Mouse (Mus musculus) forebrain, embryonic 12.5 days (tissue): ENCODE data around the gene Hspa5. TPM values are rescaled to one million over a fixed set of nuclear protein-coding genes. Genes with fewer than 3 reads are reported as not detected.
"Not testable (repeated sequence)": the region's sequence is repeated elsewhere in the genome, so short reads cannot be mapped to it uniquely, and the experiment has no call there.

Source experiments
- ATAC-seq: fragments of 200-750 bp; cut with Nextera tagmentation; 2 replicates; pipeline ENCODE4 v1.8.0; 2017; ENCODE audit warnings: moderate TSS enrichment; ENCODE audit not compliant: low FRiP score
- H3K27ac ChIP-seq: fragments of 300-500 bp; sonication (generic); 2 replicates; pipeline ENCODE4 v1.5.1; 2016; ENCODE audit warnings: mild to moderate bottlenecking
- H3K27me3 ChIP-seq: fragments of 300-500 bp; sonication (generic); 2 replicates; pipeline ENCODE4 v1.6.1; 2016; ENCODE audit warnings: mild to moderate bottlenecking
- H3K36me3 ChIP-seq: fragments of 300-500 bp; sonication (generic); replicated peaks from 2 replicates; pipeline ENCODE4 v1.6.1; 2016; ENCODE audit warnings: mild to moderate bottlenecking
- H3K4me1 ChIP-seq: fragments of 300-500 bp; sonication (generic); 2 replicates; pipeline ENCODE4 v1.6.1; 2016
- H3K4me2 ChIP-seq: fragments of 300-500 bp; sonication (generic); 2 replicates; pipeline ENCODE4 v1.6.1; 2016; ENCODE audit warnings: mild to moderate bottlenecking, moderate library complexity
- H3K4me3 ChIP-seq: fragments of 300-500 bp; sonication (generic); replicated peaks from 2 replicates; pipeline ENCODE4 v1.5.1; 2016; ENCODE audit warnings: mild to moderate bottlenecking
- H3K9ac ChIP-seq: fragments of 300-500 bp; sonication (generic); 2 replicates; pipeline ENCODE4 v1.6.1; 2016; ENCODE audit warnings: mild to moderate bottlenecking
- H3K9me3 ChIP-seq: fragments of 300-500 bp; sonication (generic); 2 replicates; pipeline ENCODE4 v1.6.1; 2016
- WGBS: fragments of 180-500 bp; shearing (Covaris S2); methylation state at CpG from one replicate; pipeline ENCODE4 v1.1.7; 2016; 5-methylcytosine and 5-hydroxymethylcytosine counted together
- polyA plus RNA-seq: library from polyadenylated mRNA; unstranded; fragments of >200 nt; fragmentation: Nextera tagmentation; extraction: Ambion mirVana; gene quantifications from 2 replicates; pipeline ENCODE4 v1.2.1, GENCODE M21; 2016

The Hspa5 gene
- polyA plus RNA-seq, 1 experiment from 2014 or later: 571 TPM

DNA sequence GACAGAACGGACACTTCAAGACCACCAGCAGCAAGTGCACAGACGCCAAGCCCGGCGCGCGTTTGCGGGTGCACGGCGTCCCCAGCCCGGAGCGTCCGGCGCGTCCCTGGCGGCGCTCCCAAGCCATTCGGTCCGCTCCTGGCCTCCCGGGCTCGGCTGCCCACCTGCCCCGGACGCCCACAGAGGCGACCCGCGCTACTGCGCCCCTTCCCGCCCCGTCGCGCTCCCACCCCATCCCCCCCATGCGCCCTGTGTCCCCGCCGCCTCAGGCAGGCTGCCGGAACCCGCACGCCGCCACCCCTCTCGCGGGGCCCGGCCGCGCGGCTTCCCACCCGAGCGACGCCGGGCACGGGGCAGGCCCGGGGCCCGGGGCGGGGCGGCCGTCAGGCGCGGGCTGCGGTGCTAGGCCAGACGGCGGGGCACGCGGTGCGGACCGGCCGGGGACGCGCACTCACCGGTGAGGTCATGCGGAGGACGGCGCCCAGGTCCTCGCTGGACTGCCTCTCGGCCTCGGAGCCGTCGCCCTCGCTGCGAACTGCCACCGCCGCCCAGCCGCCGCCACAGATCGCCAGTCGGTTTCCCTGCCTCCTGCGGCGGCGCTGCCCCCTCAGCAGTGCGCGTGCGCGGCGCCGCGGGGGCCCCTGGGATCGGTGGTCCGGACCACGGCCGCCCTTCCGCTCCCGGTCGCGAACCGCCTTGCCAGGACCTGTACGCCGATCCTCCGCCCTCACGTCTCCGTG lies 17.8 kb upstream of the Hspa5 start:
- Histone ChIP-seq H3K27ac (peak overlapping the region; percentile 95), H3K4me2 (peak overlapping the region; percentile 66), H3K4me1 (peaks cover 25% of the 10 kb centered on the region), H3K9ac (peak overlapping the region; percentile 96), H3K9me3 (no peaks in the 10 kb centered on the region), H3K27me3 (no peaks in the 10 kb centered on the region), H3K4me3 (peak overlapping the region; percentile 85), H3K36me3 (no peaks in the 10 kb centered on the region)
- peak; percentile 95 for ATAC-seq
- under 1% methylated on average over 90 of the region's 106 CpGs for WGBS

- Histone ChIP-seq H3K27me3 (no peaks in the 10 kb centered on the region), H3K4me2 (peak within 1 kb of the TSS; percentile 66), H3K4me1 (peaks cover 25% of the 10 kb centered on the region), H3K36me3 (no peaks in the 10 kb centered on the region), H3K4me3 (peak within 1 kb of the TSS; percentile 85), H3K9me3 (no peaks in the 10 kb centered on the region), H3K9ac (peak within 1 kb of the TSS; percentile 96), H3K27ac (peak within 1 kb of the TSS; percentile 95)
- no peak for ATAC-seq
- under 1% methylated on average over 13 of the region's 14 CpGs for WGBS
Measured at GRCm38 (mm10) chr2:34754551-34755358, 17.0 kb upstream of the Hspa5 start, which contains the start of gene Gapvd1. Gene Gapvd1 (minus strand): TSS chr2:34755232.

- Histone ChIP-seq H3K4me1 (peaks cover 14% of the 10 kb centered on the region), H3K27me3 (no peaks in the 10 kb centered on the region), H3K4me3 (no peak overlapping the region), H3K9ac (no peak overlapping the region), H3K27ac (no peak overlapping the region), H3K36me3 (no peaks in the 10 kb centered on the region), H3K4me2 (no peak overlapping the region), H3K9me3 (no peaks in the 10 kb centered on the region)
- 68% methylated on average over 1 of the region's 1 CpGs for WGBS
- no peak for ATAC-seq
Measured at GRCm38 (mm10) chr2:34757341-34757740, 14.4 kb upstream of the Hspa5 start.

- 91% methylated on average over 5 of the region's 5 CpGs for WGBS
- ATAC-seq, H3K27ac ChIP-seq, H3K27me3 ChIP-seq, H3K4me3 ChIP-seq, H3K4me2 ChIP-seq, H3K36me3 ChIP-seq, H3K4me1 ChIP-seq, H3K9me3 ChIP-seq, H3K9ac ChIP-seq: not testable (repeated sequence)
Measured at GRCm38 (mm10) chr2:34761272-34761671, 10.5 kb upstream of the Hspa5 start.

DNA sequence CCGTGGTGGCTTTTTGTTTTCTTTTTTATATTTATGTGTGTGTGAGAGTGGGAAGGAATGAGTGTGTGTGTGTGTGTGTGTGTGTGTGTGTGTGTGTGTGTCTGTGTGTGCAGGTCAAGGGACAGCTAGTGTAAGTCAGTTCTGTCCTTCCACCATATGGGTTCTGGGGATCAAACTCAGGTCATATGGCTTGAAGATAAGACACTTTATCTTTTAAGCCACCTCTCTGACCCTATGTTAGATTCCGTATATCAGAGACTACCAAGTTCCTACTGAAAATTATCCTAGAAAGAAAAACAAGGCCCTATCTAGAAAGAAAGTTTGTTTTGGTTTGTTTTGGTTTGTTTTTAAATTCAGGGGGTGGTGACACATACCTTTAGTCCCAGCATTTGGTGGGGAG lies 9.6 kb upstream of the Hspa5 start:
- Histone ChIP-seq H3K27ac (no peak overlapping the region), H3K27me3 (no peaks in the 10 kb centered on the region), H3K4me2 (no peak overlapping the region), H3K9ac (no peak overlapping the region), H3K4me1 (no peaks in the 10 kb centered on the region), H3K4me3 (no peak overlapping the region), H3K36me3 (no peaks in the 10 kb centered on the region), H3K9me3 (no peaks in the 10 kb centered on the region)
- no peak for ATAC-seq
- WGBS: 89% methylated on average over 2 of the region's 2 CpGs

- Histone ChIP-seq H3K4me2 (no peak overlapping the region), H3K36me3 (no peaks in the 10 kb centered on the region), H3K4me1 (no peaks in the 10 kb centered on the region), H3K9ac (no peak overlapping the region), H3K9me3 (no peaks in the 10 kb centered on the region), H3K27me3 (no peaks in the 10 kb centered on the region), H3K4me3 (no peak overlapping the region), H3K27ac (no peak overlapping the region)
- no peak for ATAC-seq
- 62% methylated on average over 2 of the region's 2 CpGs for WGBS
Measured at GRCm38 (mm10) chr2:34762872-34763271, 8.9 kb upstream of the Hspa5 start.

GRCm38 (mm10) chr2:34764801-34765200 lies 7.0 kb upstream of the Hspa5 start:
- H3K27ac ChIP-seq: no peak overlapping the region
- H3K27me3 ChIP-seq: no peaks in the 10 kb centered on the region
- H3K4me2 ChIP-seq: no peak overlapping the region
- no peaks in the 10 kb centered on the region for H3K9me3 ChIP-seq
- 58% methylated on average over 12 of the region's 12 CpGs for WGBS
- H3K4me1 ChIP-seq: no peaks in the 10 kb centered on the region
- H3K4me3 ChIP-seq: no peak overlapping the region
- no peak for ATAC-seq
- no peak overlapping the region for H3K9ac ChIP-seq
- no peaks in the 10 kb centered on the region for H3K36me3 ChIP-seq

DNA sequence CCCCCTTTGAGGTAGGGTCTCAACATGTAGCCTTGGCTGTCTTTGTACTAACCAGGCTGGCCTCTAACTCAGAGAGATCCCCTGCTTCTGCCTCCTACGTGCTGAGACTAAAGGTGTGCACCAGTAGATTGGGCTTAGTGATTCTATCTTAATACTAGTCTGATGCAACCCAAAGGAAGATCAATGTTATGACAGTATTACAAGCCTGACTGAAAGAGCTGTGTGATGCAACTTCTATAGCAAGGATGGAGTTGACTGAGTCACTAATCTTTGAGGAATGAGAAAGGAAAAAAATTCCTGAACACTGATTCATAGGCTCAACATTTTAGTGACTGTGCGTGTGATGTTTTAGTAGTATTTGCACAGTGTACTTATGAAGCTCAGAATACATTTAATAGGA lies 1.7 kb upstream of the Hspa5 start:
- Histone ChIP-seq H3K4me3 (no peak overlapping the region), H3K9me3 (no peaks in the 10 kb centered on the region), H3K36me3 (peaks cover 17% of the 10 kb centered on the region), H3K9ac (no peak overlapping the region), H3K4me2 (peak overlapping the region; percentile 70), H3K4me1 (peaks cover 27% of the 10 kb centered on the region), H3K27ac (no peak overlapping the region), H3K27me3 (no peaks in the 10 kb centered on the region)
- 91% methylated on average over 2 of the region's 2 CpGs for WGBS
- ATAC-seq: no peak

- Histone ChIP-seq H3K27me3 (no peaks in the 10 kb centered on the region), H3K9ac (peak overlapping the region; percentile 89), H3K4me1 (peaks cover 36% of the 10 kb centered on the region), H3K9me3 (no peaks in the 10 kb centered on the region), H3K4me2 (peak overlapping the region; percentile 70), H3K27ac (peak overlapping the region; percentile 90), H3K36me3 (peaks cover 26% of the 10 kb centered on the region), H3K4me3 (peak overlapping the region; percentile 96)
- ATAC-seq: no peak
- 5% methylated on average over 6 of the region's 6 CpGs for WGBS
Measured at GRCm38 (mm10) chr2:34770951-34771350, 819 bp upstream of the Hspa5 start.

DNA sequence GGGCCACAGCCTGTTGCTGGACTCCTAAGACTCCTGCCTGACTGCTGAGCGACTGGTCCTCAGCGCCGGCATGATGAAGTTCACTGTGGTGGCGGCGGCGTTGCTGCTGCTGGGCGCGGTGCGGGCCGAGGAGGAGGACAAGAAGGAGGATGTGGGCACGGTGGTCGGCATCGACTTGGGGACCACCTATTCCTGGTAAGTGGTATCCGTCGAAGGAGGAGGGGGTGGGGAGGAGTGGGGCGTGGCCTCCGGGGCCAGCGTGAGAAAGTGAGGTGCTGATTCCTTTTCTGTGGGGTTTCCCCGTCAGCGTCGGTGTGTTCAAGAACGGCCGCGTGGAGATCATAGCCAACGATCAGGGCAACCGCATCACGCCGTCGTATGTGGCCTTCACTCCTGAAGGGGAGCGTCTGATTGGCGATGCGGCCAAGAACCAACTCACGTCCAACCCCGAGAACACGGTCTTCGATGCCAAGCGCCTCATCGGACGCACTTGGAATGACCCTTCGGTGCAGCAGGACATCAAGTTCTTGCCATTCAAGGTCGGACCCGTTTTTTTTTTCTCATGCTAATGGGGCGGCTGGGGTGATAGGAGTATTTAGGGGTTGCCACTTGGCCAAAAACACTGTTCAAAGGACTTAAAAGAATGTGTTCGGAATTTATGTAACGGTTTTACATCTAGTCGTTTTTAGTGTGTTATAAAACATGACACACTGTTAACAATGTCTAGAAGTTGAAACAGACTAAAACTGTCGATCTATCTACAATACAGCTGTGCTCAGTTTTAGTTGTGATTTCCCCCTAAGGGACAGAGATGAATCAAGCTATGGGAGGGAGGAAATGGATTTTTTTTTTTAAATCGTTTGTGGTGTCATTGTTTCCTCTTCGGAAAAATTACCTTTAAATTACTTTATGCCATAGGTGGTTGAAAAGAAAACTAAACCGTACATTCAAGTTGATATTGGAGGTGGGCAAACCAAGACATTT lies 774 bp downstream of the Hspa5 start:
- Histone ChIP-seq H3K4me2 (peak overlapping the region; percentile 63), H3K27ac (peak overlapping the region; percentile 88), H3K9ac (peak overlapping the region; percentile 98), H3K4me1 (peaks cover 52% of the 10 kb centered on the region), H3K27me3 (no peaks in the 10 kb centered on the region), H3K9me3 (no peaks in the 10 kb centered on the region), H3K4me3 (peak overlapping the region; percentile 96), H3K36me3 (peaks cover 42% of the 10 kb centered on the region)
- 4% methylated on average over 50 of the region's 50 CpGs for WGBS
- ATAC-seq: peak; percentile 34

DNA sequence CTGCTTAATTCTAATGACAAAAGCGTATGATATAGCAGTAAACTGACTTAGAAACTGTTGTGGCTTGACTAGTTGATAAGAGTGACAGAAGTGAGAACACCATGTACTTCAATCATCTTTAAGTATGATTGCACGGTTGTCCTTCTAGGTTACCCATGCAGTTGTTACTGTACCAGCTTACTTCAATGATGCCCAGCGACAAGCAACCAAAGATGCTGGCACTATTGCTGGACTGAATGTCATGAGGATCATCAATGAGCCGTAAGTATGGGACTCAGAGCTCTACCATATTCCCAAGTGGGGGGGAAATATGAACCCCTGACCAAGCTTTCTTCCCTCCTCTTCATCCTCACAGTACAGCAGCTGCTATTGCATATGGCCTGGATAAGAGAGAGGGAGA lies 1.9 kb downstream of the Hspa5 start:
- WGBS: 92% methylated on average over 4 of the region's 4 CpGs

GRCm38 (mm10) chr2:34774493-34774892 lies 2.7 kb downstream of the Hspa5 start:
- no peak overlapping the region for H3K27ac ChIP-seq
- H3K9ac ChIP-seq: no peak overlapping the region; the same call in 1 of the 2 replicates
- peaks cover 52% of the 10 kb centered on the region for H3K4me1 ChIP-seq
- H3K36me3 ChIP-seq: peaks cover 59% of the 10 kb centered on the region
- H3K27me3 ChIP-seq: no peaks in the 10 kb centered on the region
- H3K4me3 ChIP-seq: peak overlapping the region; percentile 96
- 90% methylated on average over 6 of the region's 6 CpGs for WGBS
- peak overlapping the region; percentile 63 for H3K4me2 ChIP-seq
- no peak for ATAC-seq
- H3K9me3 ChIP-seq: no peaks in the 10 kb centered on the region

More for the DNA sequence above, 1.9 kb downstream of the Hspa5 start:
- no peaks in the 10 kb centered on the region for H3K9me3 ChIP-seq
- H3K4me1 ChIP-seq: peaks cover 52% of the 10 kb centered on the region
- H3K27ac ChIP-seq: no peak overlapping the region
- no peak overlapping the region for H3K9ac ChIP-seq
- H3K4me3 ChIP-seq: peak overlapping the region; percentile 96
- H3K27me3 ChIP-seq: no peaks in the 10 kb centered on the region
- peaks cover 51% of the 10 kb centered on the region for H3K36me3 ChIP-seq
- H3K4me2 ChIP-seq: peak overlapping the region; percentile 63
- ATAC-seq: no peak
